Mouse (Mus musculus): ENCODE measurements at regions not wholly inside any gene's neighbourhood (a gene's known extent, or its start where the extent isn't known, plus 50 kb on each side); places are given as distances from the start of the nearest gene placed in this dataset.

GRCm38 (mm10) chr9:32928289-32929000, 292.4 kb downstream of the Ets1 start:
- Histone ChIP-seq H3K4me3 (ENCODE audit: inconsistent target) (no peak overlapping the region), H3K27ac (no peak overlapping the region), H3K79me2 (ENCODE audit: inconsistent target) (no peaks in the 10 kb centered on the region), H3K36me3 (ENCODE audit: inconsistent target) (no peaks in the 10 kb centered on the region)
- WGBS (ENCODE audit: missing documents), result 95% methylated on average over 8 of the region's 8 CpGs

DNA sequence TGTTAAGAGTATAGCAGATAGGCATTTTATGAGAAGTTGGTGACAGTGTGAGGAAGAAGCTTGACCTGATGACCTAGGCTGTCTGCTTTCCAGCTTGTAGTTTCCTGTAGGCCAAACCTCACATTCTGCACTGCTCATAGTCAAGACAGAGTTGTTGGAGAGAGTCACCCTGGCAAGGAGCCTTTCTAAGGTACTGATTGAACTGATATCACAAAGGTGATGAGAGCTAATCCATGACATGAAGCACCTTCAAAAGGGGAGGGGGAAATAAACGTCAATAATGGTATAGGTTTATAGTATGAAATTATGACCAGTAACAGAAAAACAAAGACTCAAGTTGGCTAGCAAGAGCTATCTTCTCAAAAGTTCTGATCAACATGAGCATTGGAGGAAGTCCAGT, 293.3 kb downstream of the Ets1 start:
- H3K27ac ChIP-seq, result no peak overlapping the region
- H3K4me3 ChIP-seq (ENCODE audit: inconsistent target), result no peak overlapping the region
- 94% methylated on average over 1 of the region's 1 CpGs for WGBS (ENCODE audit: missing documents)

GRCm38 (mm10) chr9:32929826-32930225, 293.8 kb downstream of the Ets1 start:
- Histone ChIP-seq H3K79me2 (ENCODE audit: inconsistent target) (no peaks in the 10 kb centered on the region), H3K27ac (no peak overlapping the region), H3K36me3 (ENCODE audit: inconsistent target) (no peaks in the 10 kb centered on the region), H3K4me3 (ENCODE audit: inconsistent target) (no peak overlapping the region)
- WGBS (ENCODE audit: missing documents), result 98% methylated on average over 3 of the region's 3 CpGs

More for the DNA sequence above, 293.3 kb downstream of the Ets1 start:
- no peaks in the 10 kb centered on the region for H3K79me2 ChIP-seq (ENCODE audit: inconsistent target)
- H3K36me3 ChIP-seq (ENCODE audit: inconsistent target), result no peaks in the 10 kb centered on the region

DNA sequence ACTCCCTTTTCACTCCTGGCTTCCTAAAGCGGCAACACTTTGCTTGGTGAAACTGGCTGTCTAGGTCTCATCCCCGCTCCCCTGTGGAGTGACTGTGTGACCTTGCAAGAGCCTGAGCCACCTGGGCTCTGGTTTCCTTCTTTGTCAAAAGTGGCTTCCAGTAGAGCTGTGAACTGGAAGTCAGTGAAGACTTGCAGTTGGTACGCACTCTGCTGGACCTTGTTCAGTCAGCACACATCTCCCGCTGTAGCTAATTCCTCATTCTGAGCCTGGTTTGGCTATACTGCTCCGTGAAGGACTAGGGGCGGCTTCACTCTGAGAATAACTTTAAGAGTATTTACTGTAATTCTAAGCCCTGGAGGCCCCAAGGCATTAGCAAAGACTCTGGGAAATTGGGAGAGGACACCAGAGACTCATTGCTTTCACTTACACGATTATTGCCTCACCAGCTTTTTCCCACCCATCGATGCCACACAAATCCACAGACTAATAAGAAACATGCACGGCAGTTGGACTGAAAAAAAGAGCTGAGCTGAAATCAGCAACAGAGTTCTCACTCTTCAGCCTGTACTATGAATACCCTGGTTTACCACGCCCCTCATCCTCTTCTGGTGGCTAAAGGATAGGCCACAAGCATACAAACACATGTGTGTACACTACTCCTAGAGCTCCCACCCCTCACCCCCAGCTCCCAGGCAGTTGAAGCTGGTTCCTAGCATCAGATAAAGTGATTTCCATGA, 295.4 kb downstream of the Ets1 start:
- no peaks in the 10 kb centered on the region for H3K36me3 ChIP-seq (ENCODE audit: inconsistent target)
- WGBS (ENCODE audit: missing documents), result 63% methylated on average over 10 of the region's 10 CpGs
- no peak overlapping the region for H3K4me3 ChIP-seq (ENCODE audit: inconsistent target)
- no peaks in the 10 kb centered on the region for H3K79me2 ChIP-seq (ENCODE audit: inconsistent target)
- no peak overlapping the region for H3K27ac ChIP-seq

- Histone ChIP-seq H3K79me2 (ENCODE audit: inconsistent target) (no peaks in the 10 kb centered on the region), H3K36me3 (ENCODE audit: inconsistent target) (no peaks in the 10 kb centered on the region), H3K27ac (no peak overlapping the region), H3K4me3 (ENCODE audit: inconsistent target) (no peak overlapping the region)
- WGBS (ENCODE audit: missing documents), result 92% methylated on average over 7 of the region's 7 CpGs
These were observed 297.4 kb downstream of the Ets1 start for GRCm38 (mm10) chr9:32933237-32934071.

DNA sequence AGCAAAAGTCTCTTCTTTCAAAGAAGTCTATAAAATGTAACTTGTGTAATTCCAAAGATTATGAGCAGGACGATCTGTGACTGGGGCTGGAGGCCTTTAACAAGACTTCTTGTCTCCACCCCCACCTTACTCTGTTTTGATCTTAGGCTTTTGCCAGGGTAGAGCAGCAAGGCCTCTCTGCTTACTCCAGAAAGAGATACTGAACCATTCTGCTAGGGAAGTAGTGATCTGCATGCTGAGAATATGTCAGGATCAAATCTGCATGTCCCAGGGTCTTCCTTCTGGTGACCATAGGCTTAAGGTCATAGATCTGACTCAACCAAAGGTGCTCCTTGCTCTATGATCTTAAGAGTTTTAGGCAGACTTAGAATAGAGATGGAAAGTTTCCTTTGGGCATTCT, 298.4 kb downstream of the Ets1 start:
- Histone ChIP-seq H3K79me2 (ENCODE audit: inconsistent target) (no peaks in the 10 kb centered on the region), H3K4me3 (ENCODE audit: inconsistent target) (no peak overlapping the region), H3K27ac (no peak overlapping the region), H3K36me3 (ENCODE audit: inconsistent target) (no peaks in the 10 kb centered on the region)
- WGBS (ENCODE audit: missing documents), result 95% methylated on average over 1 of the region's 1 CpGs

DNA sequence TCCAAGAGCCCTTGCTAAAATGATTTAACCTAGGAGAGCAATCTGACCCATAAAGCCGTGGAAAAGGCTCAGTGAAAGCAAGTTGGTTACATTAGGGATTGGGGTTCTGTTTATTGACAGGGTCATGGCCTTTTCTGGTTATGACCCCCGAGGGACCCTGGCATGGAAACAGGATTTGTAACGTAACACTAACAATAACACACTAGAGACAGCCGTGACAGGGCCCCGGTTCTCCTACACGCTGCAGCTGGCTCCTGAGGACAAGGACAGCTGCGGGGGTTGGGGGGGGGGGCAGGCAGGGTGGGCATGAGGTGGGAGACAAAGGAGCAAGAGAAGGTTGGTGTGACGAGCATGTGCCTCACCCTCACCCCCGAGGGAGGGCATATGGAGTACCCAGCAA, 300.4 kb downstream of the Ets1 start:
- H3K36me3 ChIP-seq (ENCODE audit: inconsistent target), result no peaks in the 10 kb centered on the region
- WGBS (ENCODE audit: missing documents), result 78% methylated on average over 5 of the region's 9 CpGs
- H3K79me2 ChIP-seq (ENCODE audit: inconsistent target), result no peaks in the 10 kb centered on the region
- no peak overlapping the region for H3K4me3 ChIP-seq (ENCODE audit: inconsistent target)
- no peak overlapping the region for H3K27ac ChIP-seq

DNA sequence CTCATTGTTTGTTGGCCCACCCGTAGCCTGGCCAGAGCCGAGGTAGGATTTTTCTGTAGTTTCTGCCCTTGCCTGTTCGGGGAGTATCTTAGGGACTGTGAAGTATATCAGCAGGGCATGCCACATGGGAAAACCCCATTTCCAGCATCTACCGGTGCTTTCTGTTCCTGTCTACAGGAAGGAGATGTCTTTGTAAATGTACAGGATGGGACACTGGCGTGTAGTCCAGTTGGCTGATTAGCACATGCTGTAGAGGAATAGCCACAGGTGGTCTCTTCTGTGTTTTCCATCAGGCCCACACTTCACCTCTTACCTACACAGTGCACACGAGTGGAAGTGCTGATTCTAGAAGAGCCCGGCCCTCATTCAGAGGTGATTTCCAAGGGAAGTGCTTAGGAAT, 301.4 kb downstream of the Ets1 start:
- Histone ChIP-seq H3K4me3 (ENCODE audit: inconsistent target) (no peak overlapping the region), H3K27ac (no peak overlapping the region)
- WGBS (ENCODE audit: missing documents), result 88% methylated on average over 7 of the region's 7 CpGs

DNA sequence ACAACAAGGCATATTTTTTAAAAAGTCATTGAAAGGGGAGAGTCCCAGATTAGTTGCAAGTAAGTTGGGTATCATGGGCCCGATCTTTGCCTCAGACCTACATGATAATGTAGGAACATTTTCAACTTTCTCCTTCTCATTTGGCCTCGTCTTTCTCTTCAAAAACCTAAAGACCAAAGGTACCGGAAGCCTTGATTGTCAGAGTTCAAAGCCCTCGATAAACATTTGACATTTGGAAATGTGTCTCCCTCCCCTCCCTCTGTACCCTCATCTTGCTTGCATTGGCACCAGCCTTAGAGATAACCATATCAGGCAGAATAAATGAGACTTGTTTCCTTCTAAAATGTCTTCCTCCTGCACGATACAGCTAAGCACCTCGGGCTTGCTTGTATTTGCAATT, 302.8 kb downstream of the Ets1 start:
- no peaks in the 10 kb centered on the region for H3K79me2 ChIP-seq (ENCODE audit: inconsistent target)
- no peak overlapping the region for H3K27ac ChIP-seq
- no peaks in the 10 kb centered on the region for H3K36me3 ChIP-seq (ENCODE audit: inconsistent target)
- H3K4me3 ChIP-seq (ENCODE audit: inconsistent target), result no peak overlapping the region
- 92% methylated on average over 6 of the region's 6 CpGs for WGBS (ENCODE audit: missing documents)

More for the DNA sequence above, 301.4 kb downstream of the Ets1 start:
- Histone ChIP-seq H3K79me2 (ENCODE audit: inconsistent target) (no peaks in the 10 kb centered on the region), H3K36me3 (ENCODE audit: inconsistent target) (no peaks in the 10 kb centered on the region)

- H3K36me3 ChIP-seq (ENCODE audit: inconsistent target), result no peaks in the 10 kb centered on the region
- 69% methylated on average over 3 of the region's 3 CpGs for WGBS (ENCODE audit: missing documents)
- H3K79me2 ChIP-seq (ENCODE audit: inconsistent target), result no peaks in the 10 kb centered on the region
- no peak overlapping the region for H3K27ac ChIP-seq
- no peak overlapping the region for H3K4me3 ChIP-seq (ENCODE audit: inconsistent target)
These were observed 303.6 kb downstream of the Ets1 start for GRCm38 (mm10) chr9:32939626-32940025.

- H3K27ac ChIP-seq, result no peak overlapping the region
These were observed 304.2 kb downstream of the Ets1 start for GRCm38 (mm10) chr9:32940111-32940813.

DNA sequence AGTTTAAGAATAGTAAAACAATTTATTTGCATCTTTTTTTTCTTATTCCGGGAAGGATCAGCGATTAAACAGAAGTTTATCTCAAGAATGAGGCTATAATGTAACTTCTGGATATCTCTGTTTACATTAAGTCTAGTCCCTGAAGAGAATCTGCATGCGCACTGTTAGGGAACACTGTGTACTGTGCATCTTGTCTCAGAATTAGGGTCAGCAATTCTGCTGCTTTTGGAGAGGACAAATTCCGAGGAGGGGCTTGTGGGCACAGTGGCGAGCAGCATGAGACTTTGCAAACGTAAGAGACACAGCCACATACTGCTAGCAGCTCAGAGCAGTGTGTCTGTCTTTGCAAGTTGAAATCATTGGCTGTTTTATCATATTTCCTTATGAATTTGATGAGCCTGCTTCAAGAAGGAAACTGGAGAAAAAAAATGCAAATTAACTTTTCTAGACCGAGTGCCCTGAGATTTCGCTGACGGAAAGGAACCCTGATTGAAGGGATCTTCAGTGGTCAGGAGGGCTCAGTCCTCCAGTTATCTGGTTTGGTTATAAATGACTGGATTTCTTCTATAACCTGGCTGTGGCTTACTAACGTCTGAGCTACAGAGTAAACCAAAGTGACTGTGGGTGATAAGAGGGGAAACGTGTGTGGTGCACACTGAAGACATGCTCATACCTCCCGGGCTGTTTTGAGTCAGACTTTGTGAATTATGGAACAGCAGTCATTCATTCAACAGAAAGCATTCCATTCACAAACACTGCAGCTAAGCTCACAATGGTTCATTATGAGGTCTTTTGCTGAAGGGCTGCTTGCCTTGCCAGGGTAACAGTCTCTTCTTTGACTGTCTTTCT, 305.1 kb downstream of the Ets1 start:
- H3K79me2 ChIP-seq (ENCODE audit: inconsistent target), result no peaks in the 10 kb centered on the region
- H3K27ac ChIP-seq, result no peak overlapping the region
- WGBS (ENCODE audit: missing documents), result 61% methylated on average over 11 of the region's 12 CpGs
- H3K4me3 ChIP-seq (ENCODE audit: inconsistent target), result no peak overlapping the region; the same call in 1 of the 2 replicates
- H3K36me3 ChIP-seq (ENCODE audit: inconsistent target), result no peaks in the 10 kb centered on the region

More at GRCm38 (mm10) chr9:32940111-32940813, 304.2 kb downstream of the Ets1 start:
- peak overlapping the region; percentile 42 for H3K4me3 ChIP-seq (ENCODE audit: inconsistent target)
- H3K36me3 ChIP-seq (ENCODE audit: inconsistent target), result no peaks in the 10 kb centered on the region
- no peaks in the 10 kb centered on the region for H3K79me2 ChIP-seq (ENCODE audit: inconsistent target)
- WGBS (ENCODE audit: missing documents), result 19% methylated on average over 19 of the region's 19 CpGs

DNA sequence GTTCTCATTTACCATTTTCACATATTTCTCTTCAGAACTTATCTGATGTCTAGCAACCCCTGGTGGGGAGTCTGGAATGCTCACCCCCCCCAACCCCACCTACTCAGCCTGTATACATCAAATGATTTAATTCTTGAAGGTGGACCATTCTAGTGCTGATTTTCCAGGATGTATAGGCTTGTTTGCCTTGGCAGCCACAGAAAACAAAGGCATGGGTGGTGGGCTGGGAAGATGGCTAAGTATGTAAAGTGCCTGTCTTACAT, 305.7 kb downstream of the Ets1 start:
- Histone ChIP-seq H3K79me2 (ENCODE audit: inconsistent target) (no peaks in the 10 kb centered on the region), H3K27ac (no peak overlapping the region)

GRCm38 (mm10) chr9:32947221-32947620, 311.2 kb downstream of the Ets1 start:
- 82% methylated on average over 3 of the region's 3 CpGs for WGBS (ENCODE audit: missing documents)
- no peak overlapping the region for H3K27ac ChIP-seq

More for the DNA sequence above, 305.7 kb downstream of the Ets1 start:
- H3K36me3 ChIP-seq (ENCODE audit: inconsistent target), result no peaks in the 10 kb centered on the region
- H3K4me3 ChIP-seq (ENCODE audit: inconsistent target), result no peak overlapping the region

More at GRCm38 (mm10) chr9:32947221-32947620, 311.2 kb downstream of the Ets1 start:
- no peaks in the 10 kb centered on the region for H3K79me2 ChIP-seq (ENCODE audit: inconsistent target)
- H3K36me3 ChIP-seq (ENCODE audit: inconsistent target), result no peaks in the 10 kb centered on the region
- H3K4me3 ChIP-seq (ENCODE audit: inconsistent target), result no peak overlapping the region

All from macrophage (primary cell).